Mouse (Mus musculus) liver, embryonic 14.5 days (tissue): ENCODE data around the gene Sdc3. TPM values are rescaled to one million over a fixed set of nuclear protein-coding genes. Genes with fewer than 3 reads are reported as not detected.

Experiments used
- ATAC-seq: fragments of 200-750 bp; cut with Nextera tagmentation; 2 replicates; pipeline ENCODE4 v1.8.0; 2017; ENCODE audit warnings: moderate number of reproducible peaks, mild to moderate bottlenecking, moderate library complexity; ENCODE audit not compliant: insufficient read depth
- DNase-seq, 3 experiments: peaks; one replicate each; pipeline ENCODE4 v3.0.0-alpha.2; 2012 to 2013; ENCODE audit warnings: low read depth in 3 of 3, low spot score in 3 of 3
- H3K27ac ChIP-seq: fragments of 300-500 bp; sonication (generic); 2 replicates; pipeline ENCODE4 v1.5.1; 2014; ENCODE audit warnings: moderate library complexity, mild to moderate bottlenecking, control low read depth, inconsistent platforms
- H3K27me3 ChIP-seq: fragments of 300-500 bp; sonication (generic); 2 replicates; pipeline ENCODE4 v1.6.1; 2014; ENCODE audit warnings: mild to moderate bottlenecking, low read length, moderate library complexity; ENCODE audit not compliant: control insufficient read depth, insufficient read depth
- H3K36me3 ChIP-seq: fragments of 300-500 bp; sonication (generic); replicated peaks from 2 replicates; pipeline ENCODE4 v1.6.1; 2014; ENCODE audit warnings: low read depth; ENCODE audit not compliant: control insufficient read depth, insufficient read depth
- H3K4me1 ChIP-seq, 2 experiments: fragments of 200-500 bp in 1 of 2; fragments of 300-500 bp in 1 of 2; sonication (generic) in 1 of 2; replicated peaks; 2 replicates each; pipeline ENCODE4 v1.6.1; 2012 to 2014; ENCODE audit warnings: antibody characterized with exemption in 1 of 2, inconsistent platforms in 1 of 2, low read length in 1 of 2; ENCODE audit not compliant: control insufficient read depth in 2 of 2, insufficient read depth in 2 of 2
- H3K4me2 ChIP-seq: fragments of 300-500 bp; sonication (generic); 2 replicates; pipeline ENCODE4 v1.6.1; 2014; ENCODE audit warnings: low read depth, mild to moderate bottlenecking, control low read depth, moderate library complexity
- H3K4me3 ChIP-seq, 2 experiments: fragments of 200-500 bp in 1 of 2; fragments of 300-500 bp in 1 of 2; sonication (generic) in 1 of 2; 2 replicates each; pipeline ENCODE4 v1.5.1; 2012 to 2014; ENCODE audit warnings: low read depth in 2 of 2, low read length in 2 of 2, mild to moderate bottlenecking in 2 of 2, control low read depth in 1 of 2, inconsistent platforms in 1 of 2, moderate library complexity in 1 of 2; ENCODE audit not compliant: insufficient read depth in 1 of 2
- H3K9ac ChIP-seq: fragments of 300-500 bp; sonication (generic); replicated peaks from 2 replicates; pipeline ENCODE4 v1.6.1; 2014; ENCODE audit warnings: mild to moderate bottlenecking, control low read depth, moderate library complexity
- H3K9me3 ChIP-seq: fragments of 300-500 bp; sonication (generic); 2 replicates; pipeline ENCODE4 v1.6.1; 2016; ENCODE audit warnings: low read length, mixed read lengths; ENCODE audit not compliant: control insufficient read depth
- CTCF ChIP-seq: IDR thresholded peaks from 2 replicates; pipeline ENCODE4 v1.5.1; 2016; ENCODE audit warnings: antibody characterized with exemption, low read depth, control low read depth
- EP300 ChIP-seq: IDR thresholded peaks from 2 replicates; pipeline ENCODE4 v1.6.1; 2016; ENCODE audit warnings: antibody characterized with exemption, low read depth
- WGBS: fragments of 180-500 bp; shearing (Covaris S2); extraction: QIAGEN DNeasy Blood & Tissue Kit; methylation state at CpG from one replicate; pipeline ENCODE4 v1.1.7; 2014; ENCODE audit not compliant: insufficient replicate concordance; 5-methylcytosine and 5-hydroxymethylcytosine counted together
- polyA plus RNA-seq, 2 experiments: library from polyadenylated mRNA; depleted of rRNA in 1 of 2; stranded (reverse) in 1 of 2; unstranded in 1 of 2; fragments of >200 nt; fragmentation: Nextera tagmentation in 1 of 2; extraction: Ambion mirVana in 1 of 2; gene quantifications; 2 replicates each; pipeline versions ENCODE4 v1.2.1 to v1.2.3; 2012 to 2014

The Sdc3 gene
- polyA plus RNA-seq, 2 experiments: 4.4 to 7.3 TPM

DNA sequence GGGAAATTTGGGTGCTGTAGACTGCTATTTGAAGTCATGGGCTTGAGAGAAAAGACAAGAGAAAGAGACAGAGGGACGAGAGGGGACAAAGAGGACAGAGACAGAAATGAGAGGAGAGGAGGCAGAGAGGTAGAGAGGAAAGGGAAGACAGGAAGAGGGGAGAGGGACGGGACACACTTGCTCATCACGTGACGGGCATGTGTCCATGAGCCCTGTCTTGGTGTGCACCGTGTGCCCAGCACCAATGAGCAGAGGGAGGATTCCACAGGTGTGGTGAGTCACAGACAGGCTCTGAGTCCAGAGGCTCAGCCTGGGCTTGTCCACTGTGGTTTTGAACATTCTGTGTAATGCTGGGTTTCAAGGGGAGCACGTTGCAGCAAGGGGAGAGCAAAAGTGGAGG lies 75.6 kb downstream of the Sdc3 start:
- WGBS: 47% methylated on average over 6 of the region's 6 CpGs
- TF ChIP-seq EP300: no peak
- no peak for TF ChIP-seq CTCF
- ATAC-seq (no peak), DNase-seq (no peak)
- H3K36me3 ChIP-seq: no peaks in the 10 kb centered on the region
- no peaks in the 10 kb centered on the region for H3K27me3 ChIP-seq
- H3K9me3 ChIP-seq: no peaks in the 10 kb centered on the region
- no peak overlapping the region for H3K27ac ChIP-seq
- no peaks in the 10 kb centered on the region for H3K4me1 ChIP-seq
- H3K4me3 ChIP-seq: no peak overlapping the region
- no peak overlapping the region for H3K9ac ChIP-seq
- H3K4me2 ChIP-seq: no peak overlapping the region

DNA sequence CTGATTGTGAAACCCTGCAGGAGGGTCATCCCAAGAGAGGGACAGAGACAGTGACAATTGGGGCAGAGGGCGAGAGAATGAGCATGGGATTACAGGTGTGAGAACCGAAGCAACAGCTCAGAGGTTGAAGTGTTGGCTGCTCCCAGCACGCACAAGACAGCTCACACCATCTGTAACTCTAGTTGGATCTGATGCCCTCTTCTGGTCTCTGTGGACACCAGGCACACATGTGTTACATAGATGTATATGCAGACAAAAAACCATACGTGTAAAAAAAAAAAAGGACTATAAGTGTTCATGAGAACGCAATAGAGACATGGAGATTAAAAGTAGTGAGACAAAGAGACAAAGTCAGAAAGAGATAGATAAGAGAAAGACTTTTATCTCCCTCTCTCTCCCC lies 76.5 kb downstream of the Sdc3 start:
- Histone ChIP-seq H3K4me3 (no peak overlapping the region), H3K36me3 (no peaks in the 10 kb centered on the region), H3K4me1 (no peaks in the 10 kb centered on the region), H3K9ac (no peak overlapping the region), H3K27ac (no peak overlapping the region), H3K27me3 (no peaks in the 10 kb centered on the region), H3K9me3 (no peaks in the 10 kb centered on the region), H3K4me2 (no peak overlapping the region)
- TF ChIP-seq EP300 (no peak), CTCF (no peak)
- ATAC-seq (no peak), DNase-seq (no peak)
- 30% methylated on average over 5 of the region's 5 CpGs for WGBS

DNA sequence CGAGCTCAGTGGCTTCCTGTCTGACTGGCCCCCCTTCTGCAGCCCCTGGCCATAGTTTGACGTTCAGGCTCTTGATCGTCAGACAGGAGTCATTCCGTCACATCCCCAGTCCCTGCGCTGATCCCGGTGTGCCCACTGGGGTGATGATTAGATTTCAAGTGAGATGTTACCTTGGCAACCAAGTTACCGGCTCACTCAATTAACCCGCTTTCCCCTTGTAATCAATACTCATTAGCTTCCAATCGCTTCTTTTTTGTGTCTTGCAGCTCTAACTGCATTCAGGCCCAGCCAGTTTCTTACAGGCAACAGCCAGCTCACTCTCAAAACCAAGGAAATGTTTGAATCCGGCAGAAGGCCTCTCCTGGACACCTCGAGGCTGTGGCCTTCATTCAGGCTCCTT lies 80.1 kb downstream of the Sdc3 start:
- H3K4me1 ChIP-seq: no peaks in the 10 kb centered on the region
- no peaks in the 10 kb centered on the region; the same call in 1 of the 2 replicates for H3K27me3 ChIP-seq
- no peak overlapping the region for H3K27ac ChIP-seq
- no peak for TF ChIP-seq CTCF
- TF ChIP-seq EP300: no peak
- no peaks in the 10 kb centered on the region for H3K36me3 ChIP-seq
- H3K9me3 ChIP-seq: no peaks in the 10 kb centered on the region
- no peak for ATAC-seq
- no peak for DNase-seq
- whole genome bisulfite sequencing: 54% methylated on average over 11 of the region's 11 CpGs
- no peak overlapping the region for H3K4me2 ChIP-seq
- no peak overlapping the region for H3K9ac ChIP-seq
- H3K4me3 ChIP-seq: no peak overlapping the region

DNA sequence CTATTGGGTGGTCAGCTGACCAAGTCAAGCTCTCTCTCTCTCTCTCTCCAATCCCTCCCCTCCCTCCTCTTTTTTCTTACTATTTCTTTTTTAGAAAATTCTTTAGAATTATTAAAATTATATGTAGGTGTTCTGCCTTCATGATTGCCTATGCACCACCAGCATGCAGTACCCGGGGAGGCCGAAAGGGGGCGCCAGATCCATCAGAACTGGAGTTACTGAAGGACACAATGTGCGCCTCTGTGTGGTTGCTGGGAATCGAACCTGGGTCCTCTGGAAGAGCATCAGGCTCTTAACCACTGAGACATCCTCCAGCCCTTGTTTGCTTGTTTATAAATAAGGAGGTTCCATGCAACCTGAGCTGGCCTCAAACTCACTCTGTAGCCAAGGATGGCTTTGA lies 81.1 kb downstream of the Sdc3 start:
- Histone ChIP-seq H3K9me3 (no peaks in the 10 kb centered on the region), H3K27ac (no peak overlapping the region), H3K36me3 (no peaks in the 10 kb centered on the region), H3K9ac (no peak overlapping the region), H3K27me3 (no peaks in the 10 kb centered on the region; the same call in 1 of the 2 replicates), H3K4me3 (no peak overlapping the region), H3K4me1 (no peaks in the 10 kb centered on the region), H3K4me2 (no peak overlapping the region)
- no peak for ATAC-seq
- no peak for DNase-seq
- 52% methylated on average over 5 of the region's 5 CpGs for WGBS
- TF ChIP-seq CTCF (peak; percentile 74), EP300 (no peak)

DNA sequence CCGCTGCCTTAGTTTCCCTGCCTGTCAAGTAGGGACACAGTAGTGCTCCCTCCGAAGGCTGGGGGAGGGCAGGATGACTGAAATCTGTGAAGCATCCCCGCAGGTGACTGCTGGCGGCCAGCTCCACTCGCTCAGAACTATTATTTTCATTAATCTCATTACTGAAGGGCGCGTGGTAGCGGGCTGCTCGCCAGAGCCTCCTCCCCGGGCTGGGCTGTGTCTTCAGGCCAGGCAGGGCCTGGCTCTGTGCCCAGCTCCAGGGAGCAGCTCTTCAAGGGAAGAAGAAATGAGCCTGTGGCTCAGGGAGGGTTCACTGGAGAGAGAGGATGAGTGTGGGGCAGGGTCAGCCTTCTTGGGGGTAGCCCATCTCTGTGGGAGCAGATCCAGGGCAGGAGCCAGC lies 82.3 kb downstream of the Sdc3 start:
- Histone ChIP-seq H3K9me3 (no peaks in the 10 kb centered on the region), H3K4me3 (no peak overlapping the region), H3K36me3 (no peaks in the 10 kb centered on the region), H3K4me2 (no peak overlapping the region), H3K9ac (no peak overlapping the region), H3K4me1 (no peaks in the 10 kb centered on the region), H3K27me3 (no peaks in the 10 kb centered on the region; the same call in 1 of the 2 replicates), H3K27ac (no peak overlapping the region)
- ATAC-seq (no peak), DNase-seq (no peak)
- 41% methylated on average over 10 of the region's 10 CpGs for WGBS
- TF ChIP-seq EP300 (no peak), CTCF (no peak)

Other genes starting within 250 kb of the Sdc3 start
- 0.39 and 0.79 TPM in 2 replicates for gene Nkain1, start 218.4 kb upstream of the Sdc3 start, polyA plus RNA-seq (2012; rRNA removed)
- not detected in 2 replicates for gene Nkain1, start 218.4 kb upstream of the Sdc3 start, polyA plus RNA-seq (2014; fragmentation: Nextera tagmentation; extraction: Ambion mirVana)
- gene Pum1, start 129.2 kb upstream of the Sdc3 start, polyA plus RNA-seq (2012; rRNA removed): 15.2 and 17.9 TPM in 2 replicates
- gene Pum1, start 129.2 kb upstream of the Sdc3 start, polyA plus RNA-seq (2014; fragmentation: Nextera tagmentation; extraction: Ambion mirVana): 23.1 and 26.8 TPM in 2 replicates
- gene Laptm5, start 120.6 kb downstream of the Sdc3 start, polyA plus RNA-seq (2012; rRNA removed): 31.0 and 47.7 TPM in 2 replicates
- gene Laptm5, start 120.6 kb downstream of the Sdc3 start, polyA plus RNA-seq (2014; fragmentation: Nextera tagmentation; extraction: Ambion mirVana): 59.4 and 64.3 TPM in 2 replicates
- gene Matn1, start 151.8 kb downstream of the Sdc3 start, polyA plus RNA-seq (2012; rRNA removed): 0.04 and 0.13 TPM in 2 replicates
- 0.08 TPM in 1 of 2 replicates, not detected in the other for gene Matn1, start 151.8 kb downstream of the Sdc3 start, polyA plus RNA-seq (2014; fragmentation: Nextera tagmentation; extraction: Ambion mirVana)